Mouse (Mus musculus) limb, embryonic 10.5 days (tissue): ENCODE results near the gene Hand2. TPM values are rescaled to one million over a fixed set of nuclear protein-coding genes. Genes with fewer than 3 reads are reported as not detected.

ENCODE experiments used
- DNase-seq: peaks from one replicate; pipeline ENCODE4 v3.0.0-alpha.2; 2017; ENCODE audit warnings: low spot score
- H3K27ac ChIP-seq: fragments of 300-500 bp; sonication (generic); 2 replicates; pipeline ENCODE4 v1.5.1; 2016; ENCODE audit warnings: mild to moderate bottlenecking
- H3K27me3 ChIP-seq: fragments of 300-500 bp; sonication (generic); 2 replicates; pipeline ENCODE4 v1.6.1; 2016; ENCODE audit warnings: low read depth, mild to moderate bottlenecking; ENCODE audit not compliant: poor library complexity, severe bottlenecking
- H3K36me3 ChIP-seq: fragments of 300-500 bp; sonication (generic); 2 replicates; pipeline ENCODE4 v1.6.1; 2016; ENCODE audit warnings: mild to moderate bottlenecking, moderate library complexity
- H3K4me1 ChIP-seq: fragments of 300-500 bp; sonication (generic); 2 replicates; pipeline ENCODE4 v1.6.1; 2016
- H3K4me3 ChIP-seq: fragments of 300-500 bp; sonication (generic); 2 replicates; pipeline ENCODE4 v1.5.1; 2016; ENCODE audit warnings: mild to moderate bottlenecking, moderate library complexity
- H3K9me3 ChIP-seq: fragments of 300-500 bp; sonication (generic); replicated peaks from 2 replicates; pipeline ENCODE4 v1.6.1; 2016; ENCODE audit warnings: mild to moderate bottlenecking
- WGBS: fragments of 180-500 bp; shearing (Covaris S2); methylation state at CpG from one replicate; pipeline ENCODE4 v1.1.7; 2016; 5-methylcytosine and 5-hydroxymethylcytosine counted together
- polyA plus RNA-seq: library from polyadenylated mRNA; unstranded; fragments of >200 nt; fragmentation: Nextera tagmentation; extraction: Ambion mirVana; gene quantifications from 2 replicates; pipeline ENCODE4 v1.2.1, GENCODE M21; 2016

Gene Hand2
- polyA plus RNA-seq, 1 experiment from 2014 or later: 9.8 TPM

DNA sequence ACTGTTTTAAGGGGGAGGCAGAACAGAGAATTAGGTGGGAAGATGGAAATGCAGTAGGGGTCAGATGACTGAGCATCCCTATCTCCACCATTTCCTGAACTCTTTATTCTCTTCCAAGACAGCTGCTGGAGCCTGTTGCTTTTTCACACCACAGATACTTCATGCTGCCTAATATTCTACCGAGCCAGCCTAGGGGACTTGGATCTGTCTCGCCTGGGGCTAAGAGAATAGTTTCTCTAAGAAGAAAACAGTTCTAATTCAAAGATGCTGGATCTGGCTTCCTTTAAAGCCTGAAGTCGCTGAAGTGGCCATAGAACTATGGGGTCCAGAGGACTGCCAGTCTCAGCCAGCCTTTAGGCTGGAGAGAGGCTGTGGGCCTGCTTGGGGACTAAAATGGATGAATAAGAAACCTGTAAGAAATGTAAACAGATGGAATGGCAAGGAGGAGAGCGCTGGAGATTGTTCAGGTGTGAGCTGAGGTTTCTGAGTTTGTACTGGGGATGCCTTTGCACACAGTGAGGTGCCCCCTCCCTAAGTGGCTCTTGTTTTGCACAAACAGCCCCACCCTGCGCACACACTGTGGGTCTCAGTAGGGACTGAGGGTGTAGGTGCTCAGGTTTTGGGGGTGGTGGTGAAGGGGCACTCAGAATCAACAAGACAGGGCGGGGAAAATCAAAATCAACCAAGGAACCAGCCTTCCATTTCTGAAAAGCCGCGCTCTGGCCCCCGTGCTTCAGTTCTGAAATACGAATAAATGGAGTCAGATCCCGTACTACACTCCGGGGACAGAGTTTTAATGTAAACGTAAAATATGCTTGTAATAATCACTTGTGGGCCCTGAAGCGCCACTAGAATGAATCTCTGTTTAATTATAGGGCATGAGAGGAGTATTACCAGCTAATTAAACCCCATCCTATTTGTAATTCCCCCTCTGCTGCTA lies 19.2 kb downstream of the Hand2 start:
- H3K27ac ChIP-seq: peak overlapping the region; percentile 91
- DNase-seq: peak; percentile 34
- WGBS: 19% methylated on average over 14 of the region's 14 CpGs
- H3K27me3 ChIP-seq: peaks cover 99% of the 10 kb centered on the region
- no peaks in the 10 kb centered on the region for H3K9me3 ChIP-seq
- H3K4me3 ChIP-seq: peak overlapping the region; percentile 52
- peaks cover 87% of the 10 kb centered on the region for H3K4me1 ChIP-seq
- no peaks in the 10 kb centered on the region for H3K36me3 ChIP-seq

DNA sequence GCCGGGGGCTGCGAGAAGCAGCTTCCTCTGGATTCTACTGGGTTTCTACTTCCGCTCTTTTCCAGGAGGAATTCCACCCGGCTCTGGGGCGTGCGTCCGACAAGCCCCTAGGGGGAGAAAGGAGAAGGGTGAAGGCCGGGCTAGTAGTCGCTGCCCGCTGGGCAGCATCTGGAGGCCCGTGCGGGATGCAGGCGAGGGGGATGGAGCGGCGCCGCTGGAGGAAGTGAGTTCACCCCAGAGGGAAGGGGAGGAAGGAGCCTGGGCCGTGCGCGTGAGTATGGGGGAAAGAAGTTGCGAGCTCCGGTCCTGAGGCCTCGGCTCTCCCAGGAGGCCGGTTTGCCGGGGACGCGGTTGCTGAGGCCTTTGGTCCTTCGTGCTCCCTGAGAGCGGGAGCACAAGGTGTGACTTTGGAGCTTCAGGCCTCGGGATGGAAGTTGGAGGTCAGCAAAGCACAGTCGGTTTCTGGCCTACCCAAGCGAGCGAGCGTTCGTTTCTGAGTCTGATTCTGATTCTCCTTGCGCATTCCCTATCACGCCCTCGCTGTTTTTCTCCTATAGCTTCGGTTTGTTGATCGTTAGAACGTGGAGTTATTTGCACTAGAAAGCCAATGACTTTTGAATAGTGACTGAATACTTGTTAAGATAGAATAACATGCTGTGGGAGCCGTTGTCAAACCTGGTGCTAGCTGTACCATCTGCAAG lies 20.2 kb downstream of the Hand2 start:
- no peaks in the 10 kb centered on the region for H3K36me3 ChIP-seq
- peaks cover 99% of the 10 kb centered on the region for H3K27me3 ChIP-seq
- peaks cover 87% of the 10 kb centered on the region for H3K4me1 ChIP-seq
- H3K4me3 ChIP-seq: peak overlapping the region; percentile 52
- 1% methylated on average over 41 of the region's 41 CpGs for WGBS
- peak; percentile 78 for DNase-seq
- H3K27ac ChIP-seq: peak overlapping the region; percentile 91
- no peaks in the 10 kb centered on the region for H3K9me3 ChIP-seq

DNA sequence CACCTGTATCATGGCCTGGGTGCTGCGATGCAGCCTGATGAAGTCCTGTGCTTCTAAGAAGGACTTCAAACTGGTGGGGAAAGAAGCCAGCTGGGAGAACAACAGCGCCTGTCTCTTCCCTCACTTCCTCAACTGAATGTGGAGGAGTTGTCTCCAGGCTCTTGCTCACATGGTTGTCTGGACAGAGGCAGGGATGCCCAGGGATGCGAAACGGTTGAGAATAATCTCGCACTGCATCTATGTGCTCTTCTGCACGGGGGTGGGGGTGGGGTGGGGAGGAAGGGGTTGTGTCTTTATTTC lies 20.7 kb downstream of the Hand2 start:
- 6% methylated on average over 6 of the region's 6 CpGs for WGBS
- Histone ChIP-seq H3K4me1 (peaks cover 87% of the 10 kb centered on the region), H3K27me3 (peaks cover 99% of the 10 kb centered on the region), H3K27ac (peak overlapping the region; percentile 91), H3K36me3 (0 out of 2 replicates have a peak, but pooled peaks cover 2% of the 10 kb centered on the region), H3K9me3 (no peaks in the 10 kb centered on the region), H3K4me3 (peak overlapping the region; percentile 52)
- DNase-seq: peak; percentile 50

DNA sequence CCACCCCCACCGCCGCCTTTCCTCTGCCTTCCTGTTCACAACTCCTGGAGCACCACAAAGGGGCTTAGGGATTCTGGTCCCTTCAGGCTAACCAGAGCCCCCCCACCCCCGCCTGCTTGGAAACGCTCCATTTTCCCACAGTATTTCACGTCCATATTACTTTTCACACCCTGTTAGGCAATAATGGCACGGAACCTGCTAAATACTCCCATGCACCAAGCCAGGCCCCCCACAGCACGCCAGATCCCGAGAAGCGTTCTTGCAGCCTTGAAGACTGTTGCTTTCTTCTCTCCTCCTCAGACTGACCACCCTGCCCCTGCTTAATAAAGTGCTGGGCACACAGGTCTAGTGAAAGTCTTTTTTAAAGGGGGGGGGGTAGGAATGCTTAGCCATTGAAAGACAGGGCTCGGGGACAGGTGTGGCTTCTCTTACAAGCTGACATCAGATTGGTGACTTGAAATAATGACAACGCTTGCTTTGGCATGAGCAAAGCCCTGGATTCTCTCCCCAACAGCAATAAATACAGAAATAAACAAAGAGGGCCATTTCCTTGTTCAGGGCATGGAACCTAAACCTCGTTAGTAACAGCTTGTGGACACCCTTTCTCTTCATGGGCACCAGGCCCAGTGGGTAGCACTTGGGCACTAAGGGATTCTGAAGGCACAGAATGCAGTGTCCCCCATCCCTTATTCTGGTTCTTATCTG lies 21.8 kb downstream of the Hand2 start:
- peak overlapping the region; percentile 91 for H3K27ac ChIP-seq
- H3K4me1 ChIP-seq: peaks cover 89% of the 10 kb centered on the region
- no peaks in the 10 kb centered on the region for H3K9me3 ChIP-seq
- peak overlapping the region; percentile 52 for H3K4me3 ChIP-seq
- H3K36me3 ChIP-seq: 0 out of 2 replicates have a peak, but pooled peaks cover 3% of the 10 kb centered on the region
- WGBS: 12% methylated on average over 10 of the region's 12 CpGs
- H3K27me3 ChIP-seq: peaks cover 99% of the 10 kb centered on the region
- peak; percentile 53 for DNase-seq

DNA sequence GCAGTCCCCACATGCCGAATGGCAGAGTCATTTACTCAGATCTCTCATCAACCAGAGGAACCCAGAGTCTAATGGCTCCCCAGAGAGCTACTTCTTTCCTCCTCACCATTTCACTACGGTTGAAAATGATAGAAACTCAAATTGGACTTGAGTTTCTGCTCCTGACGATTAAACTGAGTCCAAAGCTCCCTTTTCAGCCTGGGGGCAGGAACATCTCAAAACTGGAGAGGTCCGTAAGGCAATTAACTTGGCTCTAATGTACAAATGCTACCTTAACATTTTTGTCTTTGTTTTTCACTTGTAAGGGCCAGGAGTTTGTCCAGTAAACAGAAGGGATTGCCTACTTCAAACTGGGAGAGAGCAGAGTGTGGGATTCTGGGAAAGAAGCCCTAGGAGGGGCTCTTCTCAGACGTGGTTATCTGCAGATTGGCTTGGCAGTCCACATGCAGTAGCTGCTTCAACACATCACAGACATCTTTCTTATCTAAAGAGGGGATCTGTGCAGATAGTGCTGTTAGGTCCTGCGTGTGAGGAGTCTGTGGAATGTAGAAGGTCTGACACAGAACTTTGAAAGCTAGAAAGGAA lies 23.0 kb downstream of the Hand2 start:
- H3K36me3 ChIP-seq: 0 out of 2 replicates have a peak, but pooled peaks cover 3% of the 10 kb centered on the region
- H3K9me3 ChIP-seq: no peaks in the 10 kb centered on the region
- H3K4me3 ChIP-seq: no peak overlapping the region
- H3K4me1 ChIP-seq: peaks cover 93% of the 10 kb centered on the region
- 10% methylated on average over 6 of the region's 6 CpGs for WGBS
- H3K27ac ChIP-seq: peak overlapping the region; percentile 91
- peak; percentile 36 for DNase-seq
- peaks cover 99% of the 10 kb centered on the region for H3K27me3 ChIP-seq

DNA sequence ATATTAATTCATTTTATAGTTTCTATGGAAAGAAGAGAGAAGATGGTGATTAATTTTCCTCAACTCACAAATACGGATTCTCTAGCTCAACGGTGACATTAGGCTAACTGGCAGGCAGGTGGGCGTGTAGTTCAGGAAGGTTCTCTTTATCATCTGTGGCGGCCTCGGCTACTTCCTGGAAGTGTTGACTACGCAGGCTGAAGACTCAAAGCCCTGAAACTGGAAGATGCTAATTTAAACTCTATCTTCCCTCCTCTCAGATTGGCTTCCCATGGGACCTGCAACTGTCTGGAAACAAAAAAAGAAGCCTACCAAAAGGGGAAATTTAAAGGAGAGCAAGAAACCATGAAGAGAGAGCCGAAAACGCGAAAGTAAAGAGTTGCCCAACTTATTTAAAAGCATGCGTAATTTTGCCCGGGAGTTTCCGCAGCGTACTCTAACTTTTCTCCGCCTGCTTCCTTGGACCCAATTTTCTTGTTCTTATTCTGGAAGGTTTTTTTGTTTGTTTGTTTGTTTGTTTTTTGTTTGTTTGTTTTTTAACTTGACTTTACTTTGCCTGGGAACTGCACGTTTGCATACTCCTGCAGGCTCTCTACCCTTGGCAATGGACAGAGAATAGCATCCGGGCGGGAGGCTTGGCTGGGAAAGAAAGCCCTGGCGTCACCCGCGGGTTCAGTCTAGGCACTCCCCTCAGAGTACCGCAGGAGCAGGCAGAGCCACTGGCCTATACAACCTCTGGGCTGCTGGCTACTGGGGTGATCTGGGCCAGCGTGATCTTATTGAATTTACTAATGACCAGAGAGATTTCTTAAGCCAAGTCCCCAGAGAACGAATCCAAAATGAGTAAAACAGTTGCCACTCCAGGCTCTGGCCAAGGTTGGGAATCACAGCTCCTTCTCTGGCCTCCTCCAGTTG lies 24.4 kb downstream of the Hand2 start:
- peak; percentile 60 for DNase-seq
- WGBS: 11% methylated on average over 23 of the region's 23 CpGs
- H3K4me3 ChIP-seq: no peak overlapping the region
- no peaks in the 10 kb centered on the region for H3K9me3 ChIP-seq
- peak overlapping the region; percentile 34; the same call in 1 of the 2 replicates for H3K27ac ChIP-seq
- peaks cover 93% of the 10 kb centered on the region for H3K4me1 ChIP-seq
- H3K27me3 ChIP-seq: peaks cover 98% of the 10 kb centered on the region
- H3K36me3 ChIP-seq: 0 out of 2 replicates have a peak, but pooled peaks cover 3% of the 10 kb centered on the region

DNA sequence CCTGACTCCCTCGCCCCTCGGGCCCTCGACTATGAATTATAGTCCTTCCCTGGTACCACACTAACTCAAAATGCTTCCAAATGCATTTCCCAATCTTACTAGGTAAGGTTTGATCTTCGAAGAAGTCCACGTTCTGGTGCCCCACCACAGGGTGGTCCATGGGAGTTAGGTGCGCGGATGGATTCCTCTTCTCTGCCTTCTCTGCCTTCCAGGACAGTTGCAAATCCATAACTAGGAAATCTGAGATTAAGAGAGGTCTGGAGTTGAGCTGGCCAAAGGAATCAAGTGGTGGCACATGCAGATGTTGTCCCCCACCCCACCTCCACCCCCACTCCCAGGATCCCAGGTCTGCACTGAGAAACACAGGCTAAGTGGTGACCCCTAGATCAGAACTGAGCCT lies 25.6 kb downstream of the Hand2 start:
- WGBS: 26% methylated on average over 7 of the region's 7 CpGs
- no peak overlapping the region; the same call in 1 of the 2 replicates for H3K27ac ChIP-seq
- 0 out of 2 replicates have a peak, but pooled peaks cover 3% of the 10 kb centered on the region for H3K36me3 ChIP-seq
- no peak overlapping the region for H3K4me3 ChIP-seq
- H3K4me1 ChIP-seq: peaks cover 84% of the 10 kb centered on the region
- no peak for DNase-seq
- H3K27me3 ChIP-seq: peaks cover 99% of the 10 kb centered on the region
- H3K9me3 ChIP-seq: no peaks in the 10 kb centered on the region

DNA sequence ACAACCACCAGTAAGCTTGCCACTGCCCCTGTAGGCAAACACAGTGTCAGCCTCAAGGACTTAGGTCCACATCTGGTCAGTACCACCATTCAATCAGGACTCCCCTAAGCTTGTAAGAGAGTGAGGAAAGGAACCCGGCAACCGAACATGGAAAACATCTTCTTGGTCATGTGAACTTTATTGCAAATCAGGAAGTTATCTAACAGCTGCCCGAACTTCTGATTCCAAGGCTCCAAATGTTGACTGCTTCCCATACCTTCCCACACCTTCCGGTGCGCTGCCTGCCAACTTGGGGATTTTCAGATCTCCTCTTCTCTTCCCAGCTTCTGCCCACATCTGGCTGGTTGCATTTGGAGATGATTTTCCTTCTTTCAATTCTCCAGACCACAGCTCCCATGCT lies 26.4 kb downstream of the Hand2 start:
- peaks cover 99% of the 10 kb centered on the region for H3K27me3 ChIP-seq
- 32% methylated on average over 5 of the region's 5 CpGs for WGBS
- H3K36me3 ChIP-seq: 0 out of 2 replicates have a peak, but pooled peaks cover 3% of the 10 kb centered on the region
- H3K4me1 ChIP-seq: peaks cover 76% of the 10 kb centered on the region
- H3K4me3 ChIP-seq: no peak overlapping the region
- peak; percentile 32 for DNase-seq
- H3K9me3 ChIP-seq: no peaks in the 10 kb centered on the region
- no peak overlapping the region for H3K27ac ChIP-seq

DNA sequence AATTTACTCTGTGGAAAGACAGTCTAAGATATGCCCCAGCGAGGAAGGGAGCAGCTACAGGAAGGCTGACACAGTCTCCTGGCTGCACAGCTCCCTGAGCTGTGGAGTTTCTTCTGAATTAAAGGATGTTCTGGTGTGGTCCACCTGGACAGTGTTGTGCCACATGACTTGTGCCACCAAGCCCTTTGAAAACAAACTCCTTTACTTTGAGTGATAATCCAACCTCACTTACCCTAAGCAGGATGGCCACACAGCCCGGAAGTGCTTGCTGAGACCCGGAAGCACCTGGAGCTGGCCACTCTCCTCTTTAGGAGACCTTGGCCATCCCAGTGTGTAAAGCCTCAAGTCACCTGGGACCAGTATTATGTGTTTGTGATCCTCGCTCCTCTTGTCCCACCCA lies 27.5 kb downstream of the Hand2 start:
- Histone ChIP-seq H3K9me3 (no peaks in the 10 kb centered on the region), H3K36me3 (0 out of 2 replicates have a peak, but pooled peaks cover 3% of the 10 kb centered on the region), H3K4me1 (peaks cover 68% of the 10 kb centered on the region), H3K27ac (0 out of 2 replicates have a peak overlapping the region, but pooled peaks have one; percentile 0), H3K27me3 (peaks cover 99% of the 10 kb centered on the region), H3K4me3 (no peak overlapping the region)
- DNase-seq: peak; percentile 42
- 24% methylated on average over 4 of the region's 4 CpGs for WGBS

DNA sequence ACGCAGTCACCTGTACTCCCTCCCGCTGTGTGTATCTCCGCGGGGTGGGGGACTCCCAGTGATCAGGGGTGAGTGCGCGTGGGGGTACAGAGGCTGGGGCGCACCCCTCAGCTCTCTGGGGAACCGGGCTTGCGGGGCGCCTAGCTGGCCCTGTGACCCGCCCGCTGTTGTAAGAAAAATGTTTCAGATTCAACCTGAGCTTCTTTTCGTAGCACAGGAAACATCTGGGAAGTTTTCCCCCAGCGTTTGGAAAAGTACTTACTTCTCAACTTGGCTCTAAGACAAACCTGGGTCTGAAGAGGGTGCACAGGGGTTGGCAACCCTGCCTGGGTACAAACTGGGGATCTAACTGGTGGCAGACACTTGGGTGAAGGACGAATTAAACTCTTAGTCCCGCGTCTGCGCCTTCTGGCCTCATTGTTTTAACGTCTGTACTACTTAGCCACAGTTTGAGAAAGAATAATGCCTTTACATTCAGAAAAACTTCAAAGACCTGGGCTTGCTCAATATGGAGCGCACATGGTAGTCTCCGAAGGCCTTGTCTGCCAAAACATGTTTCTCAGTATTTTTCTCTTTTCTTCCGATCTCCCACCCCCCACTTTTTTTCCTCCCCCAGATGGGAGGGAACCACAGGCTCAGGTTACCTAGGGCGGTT lies 28.2 kb downstream of the Hand2 start:
- Histone ChIP-seq H3K36me3 (0 out of 2 replicates have a peak, but pooled peaks cover 3% of the 10 kb centered on the region), H3K27me3 (peaks cover 95% of the 10 kb centered on the region), H3K27ac (peak overlapping the region; percentile 69; the same call in 1 of the 2 replicates), H3K4me1 (peaks cover 68% of the 10 kb centered on the region), H3K4me3 (peak overlapping the region; percentile 37), H3K9me3 (no peaks in the 10 kb centered on the region)
- DNase-seq: peak; percentile 52
- WGBS: 3% methylated on average over 23 of the region's 23 CpGs

DNA sequence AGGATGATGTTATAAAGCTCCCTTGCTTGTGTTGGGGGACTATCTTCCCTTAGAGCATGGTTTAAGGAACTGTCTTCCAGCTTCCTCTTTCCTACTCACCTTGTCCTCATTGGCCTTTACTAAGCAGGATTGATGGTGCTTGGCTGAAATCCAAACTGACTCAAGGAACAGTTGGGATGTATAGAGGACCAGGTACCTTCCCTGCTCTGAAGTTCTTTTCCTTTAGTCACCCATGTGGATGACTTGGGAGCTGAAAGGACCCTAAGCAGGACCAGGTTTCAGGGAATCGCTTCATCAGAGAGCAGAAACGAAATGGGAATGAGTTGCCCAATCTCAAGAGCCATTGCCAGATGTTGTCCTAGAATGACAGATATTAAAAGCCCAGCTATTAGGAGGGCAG lies 31.1 kb downstream of the Hand2 start:
- Histone ChIP-seq H3K27ac (no peak overlapping the region), H3K36me3 (no peaks in the 10 kb centered on the region), H3K4me3 (no peak overlapping the region), H3K9me3 (no peaks in the 10 kb centered on the region), H3K4me1 (peaks cover 61% of the 10 kb centered on the region), H3K27me3 (peaks cover 80% of the 10 kb centered on the region)
- no peak for DNase-seq
- WGBS: 39% methylated on average over 2 of the region's 2 CpGs
